Mouse (Mus musculus) 416B (cell line): ENCODE results near the gene Alppl2.

ENCODE experiments used
- DNase-seq: peaks from one replicate; pipeline ENCODE4 v3.0.0; 2011; ENCODE audit warnings: low read depth

The Alppl2 gene

GRCm38 (mm10) chr1:87089828-87090227 is at the start of gene Alppl2:
Gene Alppl2, minus strand, starts transcription at chr1:87089928.
- no peak for DNase-seq

- no peak for DNase-seq
Observed at GRCm38 (mm10) chr1:87131803-87132202, 42.1 kb upstream of the Alppl2 start.

GRCm38 (mm10) chr1:87127206-87128030 is 37.7 kb upstream of the Alppl2 start:
- no peak for DNase-seq

GRCm38 (mm10) chr1:87124673-87125072 is 34.9 kb upstream of the Alppl2 start, which contains the start of gene Akp3:
Gene Akp3, plus strand, starts transcription at chr1:87124973.
- DNase-seq, result no peak

GRCm38 (mm10) chr1:87114784-87115183 is 25.1 kb upstream of the Alppl2 start:
- DNase-seq, result no peak

GRCm38 (mm10) chr1:87111719-87112354 is 22.1 kb upstream of the Alppl2 start:
- DNase-seq, result peak; percentile 72

GRCm38 (mm10) chr1:87108564-87108963 is 18.8 kb upstream of the Alppl2 start:
- DNase-seq, result no peak

GRCm38 (mm10) chr1:87106536-87106935 is 16.8 kb upstream of the Alppl2 start:
- no peak for DNase-seq

GRCm38 (mm10) chr1:87103936-87104335 is 14.2 kb upstream of the Alppl2 start:
- DNase-seq, result peak; percentile 26

- DNase-seq, result no peak
Observed at GRCm38 (mm10) chr1:87102114-87102513, 12.4 kb upstream of the Alppl2 start.

GRCm38 (mm10) chr1:87101411-87101810 is 11.7 kb upstream of the Alppl2 start, which contains the start of gene Alpi:
Gene Alpi, minus strand, starts transcription at chr1:87101606.
- no peak for DNase-seq

- DNase-seq, result peak; percentile 34
Observed at GRCm38 (mm10) chr1:87098358-87098975, 8.7 kb upstream of the Alppl2 start.

GRCm38 (mm10) chr1:87095642-87096041 is 5.9 kb upstream of the Alppl2 start:
- DNase-seq, result no peak

GRCm38 (mm10) chr1:87089251-87089650 is 477 bp downstream of the Alppl2 start:
- no peak for DNase-seq

- DNase-seq, result no peak
Observed at GRCm38 (mm10) chr1:87086964-87087363, 2.8 kb downstream of the Alppl2 start.

GRCm38 (mm10) chr1:87086196-87086595 is 3.5 kb downstream of the Alppl2 start:
- no peak for DNase-seq

GRCm38 (mm10) chr1:87073776-87074175 is 16.0 kb downstream of the Alppl2 start:
- no peak for DNase-seq

GRCm38 (mm10) chr1:87070720-87071119 is 19.0 kb downstream of the Alppl2 start:
- DNase-seq, result peak; percentile 49

- no peak for DNase-seq
Observed at GRCm38 (mm10) chr1:87060913-87061312, 28.8 kb downstream of the Alppl2 start.

- DNase-seq, result no peak
Observed at GRCm38 (mm10) chr1:87059042-87059665, 30.6 kb downstream of the Alppl2 start.

- DNase-seq, result no peak
Observed at GRCm38 (mm10) chr1:87057075-87057474, 32.7 kb downstream of the Alppl2 start.

- DNase-seq, result peak; percentile 44
Observed at GRCm38 (mm10) chr1:87051369-87051768, 38.4 kb downstream of the Alppl2 start.
